In the genomic region with DNA sequence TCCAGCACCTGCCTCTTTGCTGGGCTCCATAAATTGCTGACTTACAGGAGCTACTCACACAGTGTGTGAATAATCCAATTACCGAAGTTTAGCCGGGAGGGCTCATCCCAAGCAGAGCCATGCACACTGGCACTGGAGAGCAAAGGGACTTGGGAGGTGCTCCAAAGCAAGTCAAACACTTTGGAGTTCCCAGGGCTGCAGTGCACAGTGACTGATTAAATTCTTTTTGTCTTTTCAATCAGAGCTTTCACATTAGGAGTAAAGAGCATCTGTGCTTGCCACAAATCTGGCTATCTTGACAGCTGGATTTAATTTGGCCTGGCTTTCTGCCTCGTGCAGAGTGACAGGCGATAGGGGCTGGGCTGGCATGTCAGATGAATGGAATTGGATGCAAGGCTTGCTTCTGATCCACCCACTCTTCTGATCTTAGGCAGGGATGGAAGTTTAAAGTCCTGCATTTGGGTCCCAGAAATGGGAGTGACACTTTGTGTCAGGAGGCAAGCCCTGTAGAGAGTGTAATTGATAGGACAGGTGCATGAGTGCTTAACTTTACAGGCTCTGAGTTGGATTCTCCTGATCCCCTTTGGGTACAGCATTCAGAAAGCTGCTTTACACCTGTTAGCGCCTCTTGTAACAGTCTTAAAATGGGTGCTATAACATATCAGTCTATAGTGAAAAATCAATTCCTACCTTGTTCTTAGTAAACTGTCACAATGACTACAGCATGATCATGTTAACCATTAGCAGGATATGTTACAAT, we compare ENCODE assay signal across 13 mouse cellular contexts.
DNase-seq lines count a peak whose midpoint lies in the region; ATAC-seq and TF ChIP-seq lines count a peak whose summit lies in the region.
"Had no signal": no experiment of that assay in that cellular context is flagged by ENCODE, and none has a peak within 500 bp of the region (broad histone marks: within the 10 kb centered on the region; RNA-seq: fewer than 3 reads in every experiment).

No protein-coding gene starts in this region.

- H3K9ac ChIP-seq in hindbrain, embryonic 14.5 days, result no peak overlapping the region
- no peak overlapping the region for H3K9ac ChIP-seq in midbrain, embryonic 16.5 days (ENCODE audit: low read depth, low read length)
- H3K9ac ChIP-seq in liver, postnatal 0 days (replicated peaks), result no peak overlapping the region
- H3K9ac ChIP-seq: intestine, embryonic 15.5 days had no signal

- no peak for TF ChIP-seq POLR2A in brain, embryonic 14.5 days (IDR thresholded peaks at IDR 0.05; ENCODE audit: borderline replicate concordance, extremely low read depth, insufficient read depth, insufficient read length, poor library complexity, severe bottlenecking)

- no peaks in the 10 kb centered on the region for H3K27me3 ChIP-seq in hindbrain, embryonic 14.5 days (ENCODE audit: control insufficient read depth, insufficient read depth, low read length)
- H3K27me3 ChIP-seq in midbrain, embryonic 16.5 days (ENCODE audit: control insufficient read depth, insufficient read depth, low read depth, low read length), result no peaks in the 10 kb centered on the region
- no peaks in the 10 kb centered on the region for H3K27me3 ChIP-seq in liver, postnatal 0 days (ENCODE audit: insufficient read depth, low read length)
- H3K27me3 ChIP-seq: intestine, embryonic 15.5 days had no signal

- DNase-seq in brain, embryonic 14.5 days (ENCODE audit: low read depth), result peak; percentile 86
- DNase-seq in embryo, embryonic 11.5 days (ENCODE audit: low read depth, low spot score), result peak; percentile 13
- DNase-seq in hindbrain, embryonic 14.5 days (ENCODE audit: low spot score), result peak; percentile 28
- no peak for DNase-seq in gastrocnemius, adult 8-10 months (ENCODE audit: low spot score in 2 of 2)
- no peak for DNase-seq in liver, postnatal 0 days
- DNase-seq in cerebellum, adult 11 months, result no peak
- DNase-seq: cerebellum, postnatal 25 days; layer of hippocampus, postnatal 36 days; thymus, postnatal 4 days had no signal

- ATAC-seq in hindbrain, embryonic 14.5 days (ENCODE audit: low FRiP score), result peak; percentile 83
- ATAC-seq in midbrain, embryonic 16.5 days, result peak; percentile 93
- no peak for ATAC-seq in liver, postnatal 0 days
- ATAC-seq: intestine, embryonic 15.5 days had no signal

- no peak for TF ChIP-seq EP300 in liver, postnatal 0 days (IDR thresholded peaks at IDR 0.05; ENCODE audit: low read depth)

- no peaks in the 10 kb centered on the region for H3K4me1 ChIP-seq in hindbrain, embryonic 14.5 days (replicated peaks; ENCODE audit: control insufficient read depth, insufficient read depth, low read length)
- H3K4me1 ChIP-seq in midbrain, embryonic 16.5 days (ENCODE audit: control insufficient read depth, insufficient read depth, low read length), result 0 out of 2 replicates have a peak, but pooled peaks cover 2% of the 10 kb centered on the region
- no peaks in the 10 kb centered on the region for H3K4me1 ChIP-seq in liver, postnatal 0 days (ENCODE audit: insufficient read depth)
- H3K4me1 ChIP-seq: intestine, embryonic 15.5 days had no signal

- no peaks in the 10 kb centered on the region for H3K36me3 ChIP-seq in hindbrain, embryonic 14.5 days (replicated peaks; ENCODE audit: control insufficient read depth, insufficient read depth)
- H3K36me3 ChIP-seq in midbrain, embryonic 16.5 days (ENCODE audit: control insufficient read depth, insufficient read depth, low read length), result no peaks in the 10 kb centered on the region
- H3K36me3 ChIP-seq in liver, postnatal 0 days (replicated peaks; ENCODE audit: insufficient read depth, low read length), result no peaks in the 10 kb centered on the region
- H3K36me3 ChIP-seq: G1E; intestine, embryonic 15.5 days had no signal

- 55% methylated on average over 5 of the region's 5 CpGs for WGBS in hindbrain, embryonic 14.5 days
- WGBS in midbrain, embryonic 16.5 days, result 30% methylated on average over 5 of the region's 5 CpGs
- WGBS in liver, postnatal 0 days (ENCODE audit: insufficient replicate concordance), result 67% methylated on average over 5 of the region's 5 CpGs

- TF ChIP-seq CTCF in brain, embryonic 14.5 days (IDR thresholded peaks at IDR 0.05; ENCODE audit: borderline replicate concordance, extremely low read depth, insufficient read depth, insufficient read length), result no peak
- TF ChIP-seq CTCF in liver, postnatal 0 days (IDR thresholded peaks at IDR 0.05; ENCODE audit: low read depth), result no peak

- H3K9me3 ChIP-seq in hindbrain, embryonic 14.5 days (ENCODE audit: control insufficient read depth, low read length), result no peaks in the 10 kb centered on the region
- H3K9me3 ChIP-seq in midbrain, embryonic 16.5 days (replicated peaks; ENCODE audit: control insufficient read depth, low read length, poor library complexity, severe bottlenecking), result no peaks in the 10 kb centered on the region
- H3K9me3 ChIP-seq in liver, postnatal 0 days (ENCODE audit: low read length), result no peaks in the 10 kb centered on the region
- H3K9me3 ChIP-seq: intestine, embryonic 15.5 days had no signal

- H3K4me2 ChIP-seq in hindbrain, embryonic 14.5 days (replicated peaks), result no peak overlapping the region
- H3K4me2 ChIP-seq in midbrain, embryonic 16.5 days (ENCODE audit: low read length), result no peak overlapping the region
- H3K4me2 ChIP-seq in liver, postnatal 0 days (ENCODE audit: low read depth, low read length), result no peak overlapping the region
- H3K4me2 ChIP-seq: intestine, embryonic 15.5 days had no signal

- H3K4me3 ChIP-seq in hindbrain, embryonic 14.5 days (replicated peaks; ENCODE audit: low read length), result no peak overlapping the region
- H3K4me3 ChIP-seq in midbrain, embryonic 16.5 days (ENCODE audit: low read depth, low read length), result no peak overlapping the region
- no peak overlapping the region for H3K4me3 ChIP-seq in liver, postnatal 0 days (ENCODE audit: low read depth, low read length)
- H3K4me3 ChIP-seq: intestine, embryonic 15.5 days; myocyte had no signal

- H3K27ac ChIP-seq in hindbrain, embryonic 14.5 days, result no peak overlapping the region
- no peak overlapping the region for H3K27ac ChIP-seq in midbrain, embryonic 16.5 days (ENCODE audit: low read length)
- H3K27ac ChIP-seq in liver, postnatal 0 days (ENCODE audit: low read depth), result no peak overlapping the region
- H3K27ac ChIP-seq: intestine, embryonic 15.5 days had no signal

Comparison
In these comparisons a context has a peak if more than half of its experiments do, and no peak if none do; other contexts are left out.
1. DNase-seq: peak in brain, embryonic 14.5 days (single experiment), embryo, embryonic 11.5 days (single experiment) and hindbrain, embryonic 14.5 days (single experiment); none in gastrocnemius, adult 8-10 months (0 of 2), liver, postnatal 0 days (single experiment) and cerebellum, adult 11 months (single experiment).